Mouse (Mus musculus): ENCODE measurements around the gene Ptprc.

DNA sequence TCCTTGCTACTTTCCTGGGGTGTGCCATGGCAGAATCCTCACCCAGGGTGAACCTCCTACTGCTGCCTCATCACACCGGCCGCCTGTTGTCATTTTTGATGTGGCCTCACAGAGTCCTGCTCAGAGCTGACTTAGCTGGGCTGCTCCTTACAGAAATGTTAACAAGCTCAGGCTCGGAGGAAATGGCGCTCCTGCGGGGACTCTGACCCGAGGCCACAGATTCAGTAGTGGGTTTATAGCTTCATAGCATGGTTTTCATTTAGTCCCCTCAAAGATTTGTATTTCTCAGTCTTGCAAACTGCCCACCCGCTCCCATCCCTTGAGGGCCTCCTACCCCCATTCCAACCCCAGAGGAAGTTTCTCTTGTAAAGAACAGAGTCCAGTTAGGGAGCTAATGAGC lies 30.5 kb upstream of the Ptprc start:
- TF ChIP-seq POLR2A (IDR thresholded peaks at IDR 0.05; ENCODE audit: low read depth, low read length) (no peak), CTCF (conservative IDR thresholded peaks at IDR 0.05; ENCODE audit: insufficient read depth, insufficient read length, low read depth, low read length) (no peak)

Data from kidney, adult 2 months (tissue).